Mouse (Mus musculus): Measurements from ENCODE around the gene Abcc8. TPM values are rescaled to one million over a fixed set of nuclear protein-coding genes. Genes with fewer than 3 reads are reported as not detected.

Abcc8 gene
- polyA plus RNA-seq, 1 experiment from 2014 or later, result 2.0 TPM

DNA sequence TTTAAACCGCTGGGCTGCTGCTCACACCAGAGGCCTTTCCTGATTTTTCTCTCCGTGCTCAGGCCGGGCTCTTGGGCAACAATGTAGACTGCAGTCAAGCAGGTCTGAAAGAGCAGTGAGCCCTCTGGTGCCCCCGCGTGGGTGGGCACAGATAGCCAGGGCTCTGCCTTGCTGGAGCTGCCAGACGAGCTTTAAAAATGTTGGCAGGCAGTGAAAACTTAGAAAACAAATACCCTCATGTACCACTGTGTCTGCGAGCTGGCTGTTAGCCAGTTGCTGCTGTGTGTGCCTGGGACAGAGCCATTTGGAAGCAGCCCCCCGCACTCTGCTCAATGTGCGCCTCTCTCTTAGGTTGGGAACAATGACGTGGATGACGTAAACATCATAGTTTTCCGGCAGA, 102.2 kb downstream of the Abcc8 start:
- H3K4me2 ChIP-seq (replicated peaks), result no peak overlapping the region
- H3K36me3 ChIP-seq, result peaks cover 86% of the 10 kb centered on the region
- ATAC-seq (ENCODE audit: low FRiP score), result no peak
- H3K9ac ChIP-seq, result no peak overlapping the region
- no peaks in the 10 kb centered on the region for H3K9me3 ChIP-seq (replicated peaks)
- no peak overlapping the region for H3K27ac ChIP-seq
- H3K4me3 ChIP-seq, result no peak overlapping the region
- H3K27me3 ChIP-seq, result no peaks in the 10 kb centered on the region
- H3K4me1 ChIP-seq, result no peaks in the 10 kb centered on the region
- WGBS, result 89% methylated on average over 12 of the region's 12 CpGs

DNA sequence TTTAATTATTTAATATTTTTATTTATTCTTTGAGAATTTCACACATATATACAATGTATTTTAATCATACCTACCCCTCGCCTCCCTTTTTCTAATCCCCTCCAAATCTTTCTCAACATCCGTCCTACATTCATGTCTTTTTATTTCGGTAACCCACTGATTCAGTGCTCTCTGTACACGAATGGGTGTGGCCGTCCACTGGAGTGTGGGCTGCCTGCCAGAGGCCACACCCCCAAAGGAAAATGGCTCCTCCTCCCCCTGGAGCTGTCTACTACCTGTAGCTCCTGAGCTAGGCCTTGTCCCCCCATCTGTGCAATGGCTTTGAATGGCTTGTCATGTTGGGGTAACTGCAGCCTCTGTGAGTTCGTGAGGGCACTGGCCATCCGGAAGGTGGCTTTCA, 103.0 kb downstream of the Abcc8 start:
- WGBS, result 86% methylated on average over 7 of the region's 7 CpGs
- no peak overlapping the region for H3K4me2 ChIP-seq (replicated peaks)
- H3K36me3 ChIP-seq, result peaks cover 85% of the 10 kb centered on the region
- no peak for ATAC-seq (ENCODE audit: low FRiP score)
- H3K9me3 ChIP-seq (replicated peaks), result no peaks in the 10 kb centered on the region
- no peak overlapping the region for H3K27ac ChIP-seq
- no peak overlapping the region for H3K4me3 ChIP-seq
- H3K9ac ChIP-seq, result no peak overlapping the region
- no peaks in the 10 kb centered on the region for H3K4me1 ChIP-seq
- no peaks in the 10 kb centered on the region for H3K27me3 ChIP-seq

- Histone ChIP-seq H3K4me1 (no peaks in the 10 kb centered on the region), H3K9me3 (replicated peaks) (no peaks in the 10 kb centered on the region), H3K4me2 (replicated peaks) (no peak overlapping the region), H3K9ac (no peak overlapping the region), H3K27ac (no peak overlapping the region), H3K27me3 (no peaks in the 10 kb centered on the region), H3K4me3 (no peak overlapping the region), H3K36me3 (peaks cover 92% of the 10 kb centered on the region)
- WGBS, result 94% methylated on average over 8 of the region's 8 CpGs
- ATAC-seq (ENCODE audit: low FRiP score), result no peak
Observed at GRCm38 (mm10) chr7:46068831-46069230, 111.0 kb downstream of the Abcc8 start.

- Histone ChIP-seq H3K36me3 (peaks cover 90% of the 10 kb centered on the region), H3K27ac (no peak overlapping the region), H3K4me3 (no peak overlapping the region), H3K27me3 (no peaks in the 10 kb centered on the region), H3K9me3 (replicated peaks) (no peaks in the 10 kb centered on the region), H3K9ac (no peak overlapping the region), H3K4me1 (no peaks in the 10 kb centered on the region), H3K4me2 (replicated peaks) (no peak overlapping the region)
- no peak for ATAC-seq (ENCODE audit: low FRiP score)
- 94% methylated on average over 6 of the region's 6 CpGs for WGBS
Observed at GRCm38 (mm10) chr7:46063296-46063695, 116.5 kb downstream of the Abcc8 start.

DNA sequence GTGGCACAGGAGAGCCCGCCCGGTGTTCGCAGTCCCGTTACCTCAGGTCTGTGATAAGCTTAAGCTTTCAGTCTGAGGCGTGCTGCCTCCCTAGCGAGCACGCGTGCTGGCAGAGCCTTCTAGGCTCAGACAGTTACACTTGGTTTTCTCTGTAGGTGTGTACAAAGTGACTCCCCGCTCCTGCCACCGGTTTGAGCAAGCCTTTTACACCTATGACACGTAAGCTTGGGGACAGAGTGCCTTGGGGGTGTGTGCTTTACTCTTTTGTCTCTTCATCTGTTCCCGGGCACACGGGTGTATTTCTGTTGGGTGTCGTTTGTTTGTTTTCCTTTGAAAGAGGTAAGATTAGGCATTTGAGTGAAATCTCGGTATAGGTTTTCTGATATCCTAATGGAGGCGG, 118.2 kb downstream of the Abcc8 start:
- Histone ChIP-seq H3K4me3 (no peak overlapping the region), H3K9ac (no peak overlapping the region), H3K4me1 (no peaks in the 10 kb centered on the region), H3K27me3 (no peaks in the 10 kb centered on the region), H3K27ac (no peak overlapping the region), H3K36me3 (peaks cover 89% of the 10 kb centered on the region), H3K9me3 (replicated peaks) (no peaks in the 10 kb centered on the region), H3K4me2 (replicated peaks) (no peak overlapping the region)
- WGBS, result 97% methylated on average over 16 of the region's 16 CpGs
- no peak for ATAC-seq (ENCODE audit: low FRiP score)

- no peaks in the 10 kb centered on the region for H3K4me1 ChIP-seq
- peaks cover 90% of the 10 kb centered on the region for H3K36me3 ChIP-seq
- no peak for ATAC-seq (ENCODE audit: low FRiP score)
- WGBS, result 93% methylated on average over 8 of the region's 8 CpGs
- no peak overlapping the region for H3K4me3 ChIP-seq
- H3K27me3 ChIP-seq, result no peaks in the 10 kb centered on the region
- no peak overlapping the region for H3K27ac ChIP-seq
- H3K9ac ChIP-seq, result no peak overlapping the region
- H3K9me3 ChIP-seq (replicated peaks), result no peaks in the 10 kb centered on the region
- H3K4me2 ChIP-seq (replicated peaks), result no peak overlapping the region
Observed at GRCm38 (mm10) chr7:46060688-46061087, 119.1 kb downstream of the Abcc8 start.

DNA sequence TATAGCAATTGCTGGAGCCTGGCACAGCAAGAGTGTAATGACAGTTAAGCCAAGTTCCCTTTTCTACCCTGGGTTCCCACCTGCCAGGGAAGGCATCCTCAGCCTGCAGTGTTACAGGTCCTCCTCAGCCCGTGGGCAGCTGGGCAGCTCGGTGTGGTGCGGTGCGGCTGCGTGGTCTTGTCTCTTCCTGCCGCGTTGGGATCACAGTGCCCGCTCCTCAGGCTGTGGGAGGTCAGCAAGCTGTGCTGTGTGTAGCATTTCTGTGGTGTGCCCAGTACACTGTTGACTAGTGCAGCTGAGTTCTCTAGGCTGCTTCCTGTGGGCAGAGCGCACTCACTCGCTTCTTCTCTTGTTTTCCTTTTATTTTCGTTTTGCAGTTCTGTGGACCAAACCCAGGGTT, 121.0 kb downstream of the Abcc8 start:
- ATAC-seq (ENCODE audit: low FRiP score), result no peak
- H3K36me3 ChIP-seq, result peaks cover 92% of the 10 kb centered on the region
- H3K4me3 ChIP-seq, result no peak overlapping the region
- no peak overlapping the region for H3K27ac ChIP-seq
- no peaks in the 10 kb centered on the region for H3K27me3 ChIP-seq
- H3K9me3 ChIP-seq (replicated peaks), result no peaks in the 10 kb centered on the region
- WGBS, result 90% methylated on average over 11 of the region's 11 CpGs
- H3K9ac ChIP-seq, result no peak overlapping the region
- H3K4me2 ChIP-seq (replicated peaks), result no peak overlapping the region
- H3K4me1 ChIP-seq, result no peaks in the 10 kb centered on the region

Other genes with a start within 250 kb of the Abcc8 start
- 0.19 and 0.38 TPM in 2 replicates for gene Abcc6, start 149.7 kb downstream of the Abcc8 start, polyA plus RNA-seq (2016; fragmentation: Nextera tagmentation; extraction: Ambion mirVana)
- 35.3 and 35.8 TPM in 2 replicates for gene Nomo1, start 146.3 kb downstream of the Abcc8 start, polyA plus RNA-seq (2016; fragmentation: Nextera tagmentation; extraction: Ambion mirVana)
- 0.51 and 0.61 TPM in 2 replicates for gene Kcnj11, start 79.3 kb downstream of the Abcc8 start, polyA plus RNA-seq (2016; fragmentation: Nextera tagmentation; extraction: Ambion mirVana)
- 2.4 and 4.1 TPM in 2 replicates for gene Ush1c, start 58.5 kb upstream of the Abcc8 start, polyA plus RNA-seq (2016; fragmentation: Nextera tagmentation; extraction: Ambion mirVana)
- gene Otog, start 61.0 kb upstream of the Abcc8 start, polyA plus RNA-seq (2016; fragmentation: Nextera tagmentation; extraction: Ambion mirVana), result 1.4 and 4.5 TPM in 2 replicates
- gene Myod1, start 196.4 kb upstream of the Abcc8 start, polyA plus RNA-seq (2016; fragmentation: Nextera tagmentation; extraction: Ambion mirVana), result 2.6 and 12.1 TPM in 2 replicates
- 8.2 and 9.8 TPM in 2 replicates for gene Kcnc1, start 216.5 kb upstream of the Abcc8 start, polyA plus RNA-seq (2016; fragmentation: Nextera tagmentation; extraction: Ambion mirVana)

Data from hindbrain, embryonic 12.5 days (tissue).